Mouse (Mus musculus): ENCODE results near the gene Gkn1. TPM values are rescaled to one million over a fixed set of nuclear protein-coding genes. Genes with fewer than 3 reads are reported as not detected.

The Gkn1 gene
- total and polyA plus RNA-seq, 2 experiments from 2014 or later, result not detected

- ATAC-seq (ENCODE audit: low FRiP score) (no peak), DNase-seq (ENCODE audit: low spot score) (no peak)
Observed at GRCm38 (mm10) chr6:87332380-87332779, 18.4 kb downstream of the Gkn1 start.

GRCm38 (mm10) chr6:87328265-87329173 is 22.2 kb downstream of the Gkn1 start:
- H3K27ac ChIP-seq (ENCODE audit: low read depth, low read length), result no peak overlapping the region
- TF ChIP-seq CTCF (IDR thresholded peaks at IDR 0.05), result no peak
- no peaks in the 10 kb centered on the region for H3K36me3 ChIP-seq (ENCODE audit: insufficient read depth, low read length)
- no peak overlapping the region for H3K4me2 ChIP-seq (ENCODE audit: low read depth, low read length, poor library complexity, severe bottlenecking)
- H3K9me3 ChIP-seq (ENCODE audit: low read length), result no peaks in the 10 kb centered on the region
- no peak overlapping the region for H3K9ac ChIP-seq (replicated peaks; ENCODE audit: low read length, poor library complexity, severe bottlenecking)
- H3K27me3 ChIP-seq (ENCODE audit: insufficient read depth, low read length), result no peaks in the 10 kb centered on the region
- no peak overlapping the region for H3K4me3 ChIP-seq (ENCODE audit: low read depth, low read length)
- peak; percentile 53 for DNase-seq (ENCODE audit: low spot score)
- 76% methylated on average over 22 of the region's 22 CpGs for WGBS
- ATAC-seq (ENCODE audit: low FRiP score), result no peak
- no peaks in the 10 kb centered on the region for H3K4me1 ChIP-seq (ENCODE audit: insufficient read depth, low read length)

More at GRCm38 (mm10) chr6:87332380-87332779, 18.4 kb downstream of the Gkn1 start:
- Histone ChIP-seq H3K27me3 (ENCODE audit: insufficient read depth, low read length) (no peaks in the 10 kb centered on the region), H3K4me1 (ENCODE audit: insufficient read depth, low read length) (0 out of 2 replicates have a peak, but pooled peaks cover 3% of the 10 kb centered on the region), H3K4me2 (ENCODE audit: low read depth, low read length, poor library complexity, severe bottlenecking) (peak overlapping the region; percentile 92; the same call in 1 of the 2 replicates), H3K9ac (replicated peaks; ENCODE audit: low read length, poor library complexity, severe bottlenecking) (no peak overlapping the region), H3K4me3 (ENCODE audit: low read depth, low read length) (no peak overlapping the region), H3K27ac (ENCODE audit: low read depth, low read length) (no peak overlapping the region), H3K36me3 (ENCODE audit: insufficient read depth, low read length) (no peaks in the 10 kb centered on the region), H3K9me3 (ENCODE audit: low read length) (no peaks in the 10 kb centered on the region)
- no peak for TF ChIP-seq CTCF (IDR thresholded peaks at IDR 0.05)
- 77% methylated on average over 2 of the region's 2 CpGs for WGBS

- no peak for DNase-seq (ENCODE audit: low spot score)
- 98% methylated on average over 2 of the region's 2 CpGs for WGBS
- Histone ChIP-seq H3K27ac (ENCODE audit: low read depth, low read length) (no peak overlapping the region), H3K9me3 (ENCODE audit: low read length) (no peaks in the 10 kb centered on the region), H3K4me1 (ENCODE audit: insufficient read depth, low read length) (no peaks in the 10 kb centered on the region), H3K9ac (replicated peaks; ENCODE audit: low read length, poor library complexity, severe bottlenecking) (no peak overlapping the region), H3K4me3 (ENCODE audit: low read depth, low read length) (no peak overlapping the region), H3K36me3 (ENCODE audit: insufficient read depth, low read length) (no peaks in the 10 kb centered on the region), H3K27me3 (ENCODE audit: insufficient read depth, low read length) (no peaks in the 10 kb centered on the region), H3K4me2 (ENCODE audit: low read depth, low read length, poor library complexity, severe bottlenecking) (no peak overlapping the region)
- TF ChIP-seq CTCF (IDR thresholded peaks at IDR 0.05), result no peak
- no peak for ATAC-seq (ENCODE audit: low FRiP score)
Observed at GRCm38 (mm10) chr6:87326932-87327331, 23.8 kb downstream of the Gkn1 start.

- ATAC-seq (ENCODE audit: low FRiP score) (no peak), DNase-seq (ENCODE audit: low spot score) (no peak)
- no peaks in the 10 kb centered on the region for H3K27me3 ChIP-seq (ENCODE audit: insufficient read depth, low read length)
- no peak overlapping the region for H3K4me2 ChIP-seq (ENCODE audit: low read depth, low read length, poor library complexity, severe bottlenecking)
- peak; percentile 65 for TF ChIP-seq CTCF (IDR thresholded peaks at IDR 0.05)
- H3K27ac ChIP-seq (ENCODE audit: low read depth, low read length), result no peak overlapping the region
- no peaks in the 10 kb centered on the region for H3K36me3 ChIP-seq (ENCODE audit: insufficient read depth, low read length)
- no peaks in the 10 kb centered on the region for H3K9me3 ChIP-seq (ENCODE audit: low read length)
- no peaks in the 10 kb centered on the region for H3K4me1 ChIP-seq (ENCODE audit: insufficient read depth, low read length)
- WGBS, result 98% methylated on average over 2 of the region's 2 CpGs
- H3K4me3 ChIP-seq (ENCODE audit: low read depth, low read length), result no peak overlapping the region
- H3K9ac ChIP-seq (replicated peaks; ENCODE audit: low read length, poor library complexity, severe bottlenecking), result no peak overlapping the region
Observed at GRCm38 (mm10) chr6:87323381-87323780, 27.4 kb downstream of the Gkn1 start.

- H3K27me3 ChIP-seq (ENCODE audit: insufficient read depth, low read length), result no peaks in the 10 kb centered on the region
- no peak overlapping the region for H3K4me2 ChIP-seq (ENCODE audit: low read depth, low read length, poor library complexity, severe bottlenecking)
- H3K9me3 ChIP-seq (ENCODE audit: low read length), result no peaks in the 10 kb centered on the region
- no peaks in the 10 kb centered on the region for H3K4me1 ChIP-seq (ENCODE audit: insufficient read depth, low read length)
- 91% methylated on average over 7 of the region's 7 CpGs for WGBS
- no peak for TF ChIP-seq CTCF (IDR thresholded peaks at IDR 0.05)
- H3K4me3 ChIP-seq (ENCODE audit: low read depth, low read length), result no peak overlapping the region
- no peak overlapping the region for H3K9ac ChIP-seq (replicated peaks; ENCODE audit: low read length, poor library complexity, severe bottlenecking)
- no peaks in the 10 kb centered on the region for H3K36me3 ChIP-seq (ENCODE audit: insufficient read depth, low read length)
- ATAC-seq (ENCODE audit: low FRiP score) (no peak), DNase-seq (ENCODE audit: low spot score) (no peak)
- H3K27ac ChIP-seq (ENCODE audit: low read depth, low read length), result no peak overlapping the region
Observed at GRCm38 (mm10) chr6:87318651-87319050, 32.1 kb downstream of the Gkn1 start.

- DNase-seq (ENCODE audit: low spot score) (no peak), ATAC-seq (ENCODE audit: low FRiP score) (no peak)
- H3K27ac ChIP-seq (ENCODE audit: low read depth, low read length), result no peak overlapping the region
- no peaks in the 10 kb centered on the region for H3K4me1 ChIP-seq (ENCODE audit: insufficient read depth, low read length)
- H3K4me3 ChIP-seq (ENCODE audit: low read depth, low read length), result no peak overlapping the region
- H3K9ac ChIP-seq (replicated peaks; ENCODE audit: low read length, poor library complexity, severe bottlenecking), result no peak overlapping the region
- H3K36me3 ChIP-seq (ENCODE audit: insufficient read depth, low read length), result no peaks in the 10 kb centered on the region
- no peak overlapping the region for H3K4me2 ChIP-seq (ENCODE audit: low read depth, low read length, poor library complexity, severe bottlenecking)
- WGBS, result 75% methylated on average over 8 of the region's 8 CpGs
- TF ChIP-seq CTCF (IDR thresholded peaks at IDR 0.05), result no peak
- no peaks in the 10 kb centered on the region for H3K27me3 ChIP-seq (ENCODE audit: insufficient read depth, low read length)
- no peaks in the 10 kb centered on the region for H3K9me3 ChIP-seq (ENCODE audit: low read length)
Observed at GRCm38 (mm10) chr6:87316966-87317365, 33.8 kb downstream of the Gkn1 start.
